Mouse (Mus musculus) CH12.LX (cell line): ENCODE measurements around the gene Cnnm2. TPM values are rescaled to one million over a fixed set of nuclear protein-coding genes. Genes with fewer than 3 reads are reported as not detected.

Experiments
- DNase-seq: peaks from one replicate; pipeline ENCODE4 v3.0.0-alpha.2; 2013; ENCODE audit errors: extremely low read depth
- H3K27ac ChIP-seq: 2 replicates; pipeline ENCODE4 v1.5.1; 2012; ENCODE audit warnings: low read depth, mild to moderate bottlenecking, control low read depth, moderate library complexity; ENCODE audit not compliant: insufficient read depth
- H3K27me3 ChIP-seq: replicated peaks from 2 replicates; pipeline ENCODE3; 2012; ENCODE audit warnings: inconsistent platforms
- H3K36me3 ChIP-seq, 2 experiments: replicated peaks in 1 of 2; 2 replicates each; pipeline versions ENCODE3 to v1.6.1; 2012; ENCODE audit warnings: inconsistent platforms in 1 of 2, low read length in 1 of 2, mild to moderate bottlenecking in 1 of 2, mixed read lengths in 1 of 2, moderate library complexity in 1 of 2; ENCODE audit not compliant: control insufficient read depth in 1 of 2, insufficient read depth in 1 of 2
- H3K4me1 ChIP-seq, 2 experiments: 2 replicates each; pipeline ENCODE4 v1.6.1; 2012; ENCODE audit warnings: inconsistent platforms in 1 of 2, moderate library complexity in 1 of 2; ENCODE audit not compliant: insufficient read depth in 2 of 2, control insufficient read depth in 1 of 2
- H3K4me2 ChIP-seq: 2 replicates; pipeline ENCODE4 v1.6.1; 2012; ENCODE audit warnings: low read depth, mild to moderate bottlenecking, control low read depth; ENCODE audit not compliant: poor library complexity, insufficient read depth, severe bottlenecking
- H3K4me3 ChIP-seq, 3 experiments: fragments of 150-350 bp in 1 of 3; sonication (generic) in 1 of 3; replicated peaks in 1 of 3; 2 replicates each; pipeline versions ENCODE3 to v1.5.1; 2011 to 2012; ENCODE audit warnings: low read depth in 2 of 3, low read length in 2 of 3, mild to moderate bottlenecking in 2 of 3, moderate library complexity in 2 of 3, control low read depth in 1 of 3, improper control_type of control experiment in 1 of 3, inconsistent platforms in 1 of 3, mixed read lengths in 1 of 3; ENCODE audit not compliant: poor library complexity in 1 of 3
- H3K79me2 ChIP-seq: replicated peaks from 2 replicates; pipeline ENCODE4 v1.6.1; 2012; ENCODE audit warnings: mild to moderate bottlenecking, moderate library complexity; ENCODE audit not compliant: control insufficient read depth, poor library complexity, insufficient read depth, severe bottlenecking; ENCODE audit errors: extremely low read depth
- H3K9ac ChIP-seq: 2 replicates; pipeline ENCODE4 v1.6.1; 2012; ENCODE audit warnings: low read depth, mild to moderate bottlenecking, control low read depth, moderate library complexity; ENCODE audit not compliant: insufficient read depth
- H3K9me3 ChIP-seq: replicated peaks from 2 replicates; pipeline ENCODE3; 2012; ENCODE audit warnings: low read length, inconsistent platforms, mixed read lengths
- BHLHE40 ChIP-seq: IDR thresholded peaks from 2 replicates; pipeline ENCODE4 v1.6.1; 2011; ENCODE audit warnings: mild to moderate bottlenecking, low read depth, low read length, improper control_type of control experiment
- CHD1 ChIP-seq: IDR thresholded peaks from 2 replicates; pipeline ENCODE4 v1.6.1; 2012; ENCODE audit warnings: low read depth, low read length, improper control_type of control experiment, inconsistent platforms
- CHD2 ChIP-seq: IDR thresholded peaks from 2 replicates; pipeline ENCODE4 v1.6.1; 2011; ENCODE audit warnings: low read length, improper control_type of control experiment
- CTCF ChIP-seq, 2 experiments: IDR thresholded peaks in 1 of 2; conservative IDR thresholded peaks in 1 of 2; 2 replicates each; pipeline ENCODE4 v1.5.1; 2011 to 2012; ENCODE audit warnings: low read depth in 2 of 2, low read length in 2 of 2, improper control_type of control experiment in 1 of 2, inconsistent platforms in 1 of 2, mild to moderate bottlenecking in 1 of 2, moderate library complexity in 1 of 2
- E2F4 ChIP-seq: IDR thresholded peaks from 2 replicates; pipeline ENCODE4 v1.6.1; 2011; ENCODE audit warnings: low read depth, low read length, improper control_type of control experiment; ENCODE audit not compliant: insufficient replicate concordance
- ETS1 ChIP-seq: conservative IDR thresholded peaks from 2 replicates; pipeline ENCODE4 v1.6.1; 2012; ENCODE audit warnings: low read depth, mild to moderate bottlenecking, inconsistent platforms, low read length, improper control_type of control experiment, moderate library complexity
- GABPA ChIP-seq: IDR thresholded peaks from 2 replicates; pipeline ENCODE4 v1.6.1; 2012; ENCODE audit warnings: low read depth, low read length, improper control_type of control experiment, inconsistent platforms; ENCODE audit not compliant: insufficient replicate concordance
- HCFC1 ChIP-seq: IDR thresholded peaks from 2 replicates; pipeline ENCODE4 v1.6.1; 2012; ENCODE audit warnings: low read depth, mild to moderate bottlenecking, inconsistent platforms, low read length, improper control_type of control experiment
- MAFK ChIP-seq: IDR thresholded peaks from 2 replicates; pipeline ENCODE4 v1.6.1; 2011; ENCODE audit warnings: low read length, improper control_type of control experiment; ENCODE audit not compliant: insufficient replicate concordance
- MAX ChIP-seq: IDR thresholded peaks from 2 replicates; pipeline ENCODE4 v1.6.1; 2011; ENCODE audit warnings: low read length, improper control_type of control experiment
- MAZ ChIP-seq: IDR thresholded peaks from 2 replicates; pipeline ENCODE4 v1.6.1; 2012; ENCODE audit warnings: low read depth, mild to moderate bottlenecking, inconsistent platforms, low read length, improper control_type of control experiment, moderate library complexity
- NELFE ChIP-seq: IDR thresholded peaks from 2 replicates; pipeline ENCODE4 v1.6.1; 2011; ENCODE audit warnings: low read depth, low read length, improper control_type of control experiment
- NRF1 ChIP-seq: IDR thresholded peaks from 2 replicates; pipeline ENCODE4 v1.6.1; 2014; ENCODE audit warnings: low read depth, mild to moderate bottlenecking, inconsistent platforms, low read length, improper control_type of control experiment, moderate library complexity
- POLR2AphosphoS2 ChIP-seq: IDR thresholded peaks from 2 replicates; pipeline ENCODE4 v1.6.1; 2011; ENCODE audit warnings: low read depth, low read length, improper control_type of control experiment
- RCOR1 ChIP-seq: conservative IDR thresholded peaks from 2 replicates; pipeline ENCODE4 v1.6.1; 2012; ENCODE audit warnings: low read depth, mild to moderate bottlenecking, inconsistent platforms, low read length, improper control_type of control experiment
- SIN3A ChIP-seq: IDR thresholded peaks from 2 replicates; pipeline ENCODE4 v1.6.1; 2012; ENCODE audit warnings: low read length, improper control_type of control experiment, inconsistent platforms
- TBP ChIP-seq: conservative IDR thresholded peaks from 2 replicates; pipeline ENCODE4 v1.6.1; 2011; ENCODE audit warnings: low read depth, low read length, improper control_type of control experiment
- TCF12 ChIP-seq: IDR thresholded peaks from 2 replicates; pipeline ENCODE4 v1.6.1; 2014; ENCODE audit warnings: low read depth, mild to moderate bottlenecking, inconsistent platforms, low read length, improper control_type of control experiment
- UBTF ChIP-seq: IDR thresholded peaks from 2 replicates; pipeline ENCODE4 v1.6.1; 2012; ENCODE audit warnings: low read depth, mild to moderate bottlenecking, inconsistent platforms, low read length, improper control_type of control experiment, moderate library complexity
- USF1 ChIP-seq: IDR thresholded peaks from 2 replicates; pipeline ENCODE4 v1.6.1; 2014; ENCODE audit warnings: low read depth, mild to moderate bottlenecking, inconsistent platforms, low read length, improper control_type of control experiment
- USF2 ChIP-seq: conservative IDR thresholded peaks from 2 replicates; pipeline ENCODE4 v1.6.1; 2011; ENCODE audit warnings: low read depth, low read length, improper control_type of control experiment
- ZC3H11A ChIP-seq: IDR thresholded peaks from 2 replicates; pipeline ENCODE4 v1.6.1; 2012; ENCODE audit warnings: low read depth, mild to moderate bottlenecking, inconsistent platforms, low read length, improper control_type of control experiment
- ZKSCAN1 ChIP-seq: IDR thresholded peaks from 2 replicates; pipeline ENCODE4 v1.6.1; 2012; ENCODE audit warnings: low read depth, inconsistent platforms, low read length, improper control_type of control experiment, borderline replicate concordance
- ZMIZ1 ChIP-seq: IDR thresholded peaks from 2 replicates; pipeline ENCODE4 v1.6.1; 2012; ENCODE audit warnings: low read depth, mild to moderate bottlenecking, inconsistent platforms, low read length, improper control_type of control experiment
- dilution Hi-C: fragments of 300-500 bp; cut with MboI; formaldehyde crosslinking; loops from 2 replicates; pipeline ENCODE4 v1.14.3; 2020; ENCODE audit warnings: low sequenced_read_pairs; ENCODE audit not compliant: extremely low pct_unique_long_range_greater_than_20kb, extremely low pct_ligation_motif_present
- in situ Hi-C: fragments of 300-500 bp; cut with MboI; formaldehyde crosslinking; loops from 3 replicates; pipeline ENCODE4 v1.14.3; 2019; ENCODE audit warnings: low sequenced_read_pairs, low pct_ligation_motif_present, low pct_unique_long_range_greater_than_20kb, mixed read lengths
- polyA plus RNA-seq: library from polyadenylated mRNA; unstranded; fragments of >175 nt; gene quantifications from 2 replicates; pipeline ENCODE4 v1.2.1, GENCODE M21; 2012; ENCODE audit warnings: low read depth; ENCODE audit not compliant: insufficient read length
- total RNA-seq, 2 experiments: library from RNA; depleted of rRNA; stranded (reverse); fragments of 300-350 nt in 1 of 2; fragments of >200 nt in 1 of 2; gene quantifications; 2 replicates each; pipeline ENCODE4 v1.2.3; 2012 to 2014

The Cnnm2 gene
- total and polyA plus RNA-seq, 3 experiments, result 1.8 to 3.7 (median 2.6) TPM

- Histone ChIP-seq H3K9ac (no peak overlapping the region), H3K27ac (no peak overlapping the region), H3K36me3 (no peaks in the 10 kb centered on the region), H3K4me3 (no peak overlapping the region), H3K27me3 (no peaks in the 10 kb centered on the region), H3K79me2 (no peaks in the 10 kb centered on the region), H3K4me2 (no peak overlapping the region), H3K9me3 (no peaks in the 10 kb centered on the region), H3K4me1 (no peaks in the 10 kb centered on the region)
- in situ Hi-C loops (no loop called here), dilution Hi-C loops (no loop called here)
- no peak for TF ChIP-seq GABPA
- no peak for TF ChIP-seq HCFC1
- TF ChIP-seq CHD1, result no peak
- no peak for TF ChIP-seq MAX
- TF ChIP-seq TCF12, result no peak
- TF ChIP-seq ZKSCAN1, result no peak
- no peak for TF ChIP-seq CHD2
- no peak for TF ChIP-seq SIN3A
- TF ChIP-seq ETS1, result no peak
- TF ChIP-seq E2F4, result no peak
- TF ChIP-seq MAFK, result no peak
- TF ChIP-seq NRF1, result no peak
- no peak for TF ChIP-seq CTCF (conservative IDR thresholded peaks at IDR 0.05 in 1 of 2, IDR thresholded peaks at IDR 0.05 in 1 of 2; ENCODE audit: low read depth in 2 of 2, low read length in 2 of 2)
- no peak for TF ChIP-seq ZMIZ1
- TF ChIP-seq NELFE, result no peak
- TF ChIP-seq UBTF, result no peak
- DNase-seq, result no peak
Observed at GRCm38 (mm10) chr19:46784038-46784437, 22.6 kb downstream of the Cnnm2 start.

GRCm38 (mm10) chr19:46784502-46784901, 23.1 kb downstream of the Cnnm2 start:
- no peaks in the 10 kb centered on the region for H3K4me1 ChIP-seq
- in situ Hi-C loops (no loop called here), dilution Hi-C loops (no loop called here)
- no peak overlapping the region for H3K9ac ChIP-seq
- TF ChIP-seq MAZ (no peak), CHD2 (no peak), ETS1 (no peak), HCFC1 (no peak), ZC3H11A (no peak), USF2 (no peak), BHLHE40 (no peak), CTCF (conservative IDR thresholded peaks at IDR 0.05 in 1 of 2, IDR thresholded peaks at IDR 0.05 in 1 of 2; ENCODE audit: low read depth in 2 of 2, low read length in 2 of 2) (no peak), USF1 (no peak), RCOR1 (no peak), ZMIZ1 (no peak), TBP (no peak), POLR2AphosphoS2 (no peak)
- H3K36me3 ChIP-seq, result no peaks in the 10 kb centered on the region
- H3K4me3 ChIP-seq, result no peak overlapping the region
- no peaks in the 10 kb centered on the region for H3K79me2 ChIP-seq
- no peaks in the 10 kb centered on the region for H3K27me3 ChIP-seq
- no peak overlapping the region for H3K27ac ChIP-seq
- H3K9me3 ChIP-seq, result no peaks in the 10 kb centered on the region
- DNase-seq, result no peak
- no peak overlapping the region for H3K4me2 ChIP-seq
